Mouse (Mus musculus) naive thymus-derived CD4-positive, alpha-beta T cell, adult 2 months (primary cell): ENCODE measurements around the gene Sh3pxd2a.

ENCODE experiments used
- DNase-seq: peaks from one replicate; pipeline ENCODE4 v3.0.0-alpha.2; 2011; ENCODE audit warnings: low read depth

Sh3pxd2a gene

GRCm38 (mm10) chr19:47371521-47371920, 92.7 kb downstream of the Sh3pxd2a start:
- DNase-seq = no peak

GRCm38 (mm10) chr19:47369008-47369407, 95.2 kb downstream of the Sh3pxd2a start:
- DNase-seq = no peak

GRCm38 (mm10) chr19:47367271-47367879, 96.8 kb downstream of the Sh3pxd2a start:
- no peak for DNase-seq

GRCm38 (mm10) chr19:47366576-47366975, 97.6 kb downstream of the Sh3pxd2a start:
- no peak for DNase-seq

- no peak for DNase-seq
These were observed 101.0 kb downstream of the Sh3pxd2a start for GRCm38 (mm10) chr19:47363086-47363668.

- DNase-seq = no peak
These were observed 103.3 kb downstream of the Sh3pxd2a start for GRCm38 (mm10) chr19:47360921-47361320.

GRCm38 (mm10) chr19:47360017-47360416, 104.2 kb downstream of the Sh3pxd2a start:
- DNase-seq = no peak

GRCm38 (mm10) chr19:47359166-47359931, 104.9 kb downstream of the Sh3pxd2a start:
- no peak for DNase-seq

GRCm38 (mm10) chr19:47357297-47357696, 106.9 kb downstream of the Sh3pxd2a start:
- no peak for DNase-seq

GRCm38 (mm10) chr19:47356188-47356857, 107.9 kb downstream of the Sh3pxd2a start:
- DNase-seq = peak; percentile 90

GRCm38 (mm10) chr19:47354456-47354855, 109.7 kb downstream of the Sh3pxd2a start:
- DNase-seq = no peak

- DNase-seq = no peak
These were observed 115.2 kb downstream of the Sh3pxd2a start for GRCm38 (mm10) chr19:47349043-47349442.

- DNase-seq = no peak
These were observed 115.7 kb downstream of the Sh3pxd2a start for GRCm38 (mm10) chr19:47348395-47349016.

GRCm38 (mm10) chr19:47347021-47347643, 117.1 kb downstream of the Sh3pxd2a start:
- DNase-seq = no peak

- no peak for DNase-seq
These were observed 117.6 kb downstream of the Sh3pxd2a start for GRCm38 (mm10) chr19:47346606-47347005.

GRCm38 (mm10) chr19:47345851-47346568, 118.2 kb downstream of the Sh3pxd2a start:
- DNase-seq = no peak

GRCm38 (mm10) chr19:47343422-47343821, 120.8 kb downstream of the Sh3pxd2a start:
- DNase-seq = no peak

GRCm38 (mm10) chr19:47339165-47339564, 125.0 kb downstream of the Sh3pxd2a start:
- peak; percentile 73 for DNase-seq

GRCm38 (mm10) chr19:47338396-47339164, 125.6 kb downstream of the Sh3pxd2a start:
- no peak for DNase-seq

GRCm38 (mm10) chr19:47337743-47338142, 126.5 kb downstream of the Sh3pxd2a start:
- peak; percentile 82 for DNase-seq
